ENCODE assay signal across 8 mouse cellular contexts in the genomic region with DNA sequence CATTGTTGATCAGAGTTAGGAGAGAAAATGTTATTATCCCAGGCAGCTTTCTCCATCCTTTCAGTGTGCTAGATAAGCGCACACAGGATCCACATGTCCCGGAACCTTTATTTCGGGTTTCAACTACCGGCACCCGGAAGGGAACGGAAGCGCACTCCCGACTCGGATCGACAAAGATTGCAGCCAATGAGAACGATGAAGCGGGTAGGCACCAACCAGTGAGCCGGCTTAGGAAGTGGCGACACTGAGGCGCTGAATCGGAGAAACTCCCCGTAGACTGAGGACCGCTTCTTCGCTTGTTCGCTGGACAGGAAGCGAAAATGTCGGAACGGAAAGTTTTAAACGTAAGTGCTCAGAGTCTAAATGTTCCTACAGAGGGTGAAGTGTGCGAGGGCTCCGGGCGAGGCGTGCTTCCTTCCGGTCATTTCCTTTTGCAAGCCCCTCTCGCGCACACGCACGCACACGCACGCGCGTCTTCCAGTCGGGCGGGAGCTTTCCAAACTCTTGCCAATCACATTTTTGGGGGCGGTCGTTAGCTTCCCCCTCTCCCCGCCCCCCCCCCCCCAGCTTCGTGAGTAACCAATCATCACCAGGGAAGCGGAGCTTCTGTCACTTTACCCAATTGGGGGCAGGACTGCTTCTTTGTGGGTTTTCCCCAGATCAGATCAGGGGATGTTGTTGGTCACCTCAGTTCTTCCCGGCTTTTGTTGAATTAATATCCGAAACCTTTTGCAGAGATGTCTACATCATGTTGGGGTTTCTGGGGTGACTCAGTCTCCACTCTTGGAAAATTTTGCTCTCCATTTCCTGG. TPM values are rescaled to one million over a fixed set of nuclear protein-coding genes. Genes with fewer than 3 reads are reported as not detected.
DNase-seq lines count a peak whose midpoint lies in the region; ATAC-seq lines count a peak whose summit lies in the region.

A gene (plus strand): TSS at position 182 of the 811 bp plus-strand sequence.

- peak; percentile 93 for ATAC-seq in CD4-positive, CD25-positive, alpha-beta regulatory T cell, adult 4 months
- ATAC-seq in heart, embryonic 14.5 days (ENCODE audit: insufficient number of reproducible peaks, insufficient read depth, low FRiP score, low read depth) = peak; percentile 92
- peak; percentile 89 for ATAC-seq in liver, embryonic 13.5 days (ENCODE audit: low read depth)
- ATAC-seq in stomach, embryonic 16.5 days (ENCODE audit: insufficient read depth, low FRiP score) = peak; percentile 94

- H3K4me3 ChIP-seq in heart, embryonic 14.5 days (ENCODE audit: control insufficient read depth in 1 of 2, insufficient read depth in 1 of 2, low read depth in 1 of 2, low read length in 2 of 2) = peak within 1 kb of the TSS; percentile 61 to 95
- H3K4me3 ChIP-seq in liver, embryonic 13.5 days (replicated peaks) = peak within 1 kb of the TSS; percentile 66
- H3K4me3 ChIP-seq in stomach, embryonic 16.5 days (replicated peaks; ENCODE audit: low read length) = peak within 1 kb of the TSS; percentile 70

- WGBS in heart, embryonic 14.5 days = under 1% methylated on average over 46 of the region's 46 CpGs
- under 1% methylated on average over 45 of the region's 46 CpGs for WGBS in liver, embryonic 13.5 days (ENCODE audit: insufficient replicate concordance)
- under 1% methylated on average over 45 of the region's 46 CpGs for WGBS in stomach, embryonic 16.5 days

- H3K27ac ChIP-seq in heart, embryonic 14.5 days (replicated peaks in 1 of 2; ENCODE audit: control insufficient read depth in 1 of 2, insufficient read depth in 1 of 2, low read depth in 2 of 2, low read length in 2 of 2) = peak within 1 kb of the TSS; percentile 98 to 100
- H3K27ac ChIP-seq in liver, embryonic 13.5 days = peak within 1 kb of the TSS; percentile 89
- peak within 1 kb of the TSS; percentile 98 for H3K27ac ChIP-seq in stomach, embryonic 16.5 days (ENCODE audit: low read length)

- H3K9me3 ChIP-seq in heart, embryonic 14.5 days (ENCODE audit: control insufficient read depth, low read length) = no peaks in the 10 kb centered on the region
- no peaks in the 10 kb centered on the region for H3K9me3 ChIP-seq in liver, embryonic 13.5 days (replicated peaks)
- H3K9me3 ChIP-seq in stomach, embryonic 16.5 days (replicated peaks; ENCODE audit: control insufficient read depth, low read length) = no peaks in the 10 kb centered on the region

- DNase-seq in c-Kit-negative CD71-positive TER-119-positive erythroid progenitor cells, embryonic 14.5 days (ENCODE audit: low read depth, low spot score) = peak; percentile 89
- DNase-seq in fibroblast of lung, adult 2 months (ENCODE audit: low read depth) = peak; percentile 97
- DNase-seq in kidney, postnatal 14 days = peak; percentile 95
- DNase-seq in liver, embryonic 13.5 days = peak; percentile 90
- peak; percentile 95 for DNase-seq in neural tube, embryonic 10.5 days (ENCODE audit: extremely low spot score, low spot score)

- peaks cover 18% of the 10 kb centered on the region in 2 experiments for H3K4me1 ChIP-seq in heart, embryonic 14.5 days (ENCODE audit: control insufficient read depth in 2 of 2, insufficient read depth in 2 of 2, low read length in 2 of 2)
- peaks cover 58% of the 10 kb centered on the region for H3K4me1 ChIP-seq in liver, embryonic 13.5 days (replicated peaks)
- H3K4me1 ChIP-seq in stomach, embryonic 16.5 days (ENCODE audit: control insufficient read depth, insufficient read depth, low read length) = peaks cover 21% of the 10 kb centered on the region

- peak within 1 kb of the TSS; percentile 78 for H3K9ac ChIP-seq in heart, embryonic 14.5 days (ENCODE audit: low read length)
- H3K9ac ChIP-seq in liver, embryonic 13.5 days = peak within 1 kb of the TSS; percentile 75
- peak within 1 kb of the TSS; percentile 78 for H3K9ac ChIP-seq in stomach, embryonic 16.5 days (ENCODE audit: low read length)

- peak within 1 kb of the TSS; percentile 75 for H3K4me2 ChIP-seq in heart, embryonic 14.5 days (ENCODE audit: low read length)
- H3K4me2 ChIP-seq in liver, embryonic 13.5 days = peak within 1 kb of the TSS; percentile 83
- peak within 1 kb of the TSS; percentile 90 for H3K4me2 ChIP-seq in stomach, embryonic 16.5 days (ENCODE audit: low read depth, low read length)

- peaks cover 26% of the 10 kb centered on the region for H3K36me3 ChIP-seq in heart, embryonic 14.5 days (ENCODE audit: control insufficient read depth, insufficient read depth, low read length)
- peaks cover 32% of the 10 kb centered on the region for H3K36me3 ChIP-seq in liver, embryonic 13.5 days
- H3K36me3 ChIP-seq in stomach, embryonic 16.5 days (ENCODE audit: control insufficient read depth, insufficient read depth, low read length) = peaks cover 8% of the 10 kb centered on the region

- H3K27me3 ChIP-seq in heart, embryonic 14.5 days (ENCODE audit: control insufficient read depth, insufficient read depth, low read length) = peaks cover 15% of the 10 kb centered on the region
- peaks cover 10% of the 10 kb centered on the region; the same call in 1 of the 2 replicates for H3K27me3 ChIP-seq in liver, embryonic 13.5 days
- H3K27me3 ChIP-seq in stomach, embryonic 16.5 days (ENCODE audit: control insufficient read depth, insufficient read depth, low read length) = no peaks in the 10 kb centered on the region; the same call in 1 of the 2 replicates

RNA-seq across cellular contexts. Expression of the gene that starts here (rescaled TPM):
- 10 to 100 TPM; 28.2 to 43.3 TPM for polyA plus RNA-seq in CD4-positive, CD25-positive, alpha-beta regulatory T cell, adult 4 months (2017; shearing (Covaris generic))
- polyA plus RNA-seq in heart, embryonic 14.5 days (2014; fragmentation: Nextera tagmentation; extraction: Ambion mirVana) = 8.9 and 13.5 TPM in 2 replicates
- polyA plus RNA-seq in liver, embryonic 13.5 days (2015; fragmentation: Nextera tagmentation; extraction: Ambion mirVana) = 11.4 and 12.7 TPM in 2 replicates
- polyA plus RNA-seq in stomach, embryonic 16.5 days (2015; fragmentation: Nextera tagmentation; extraction: Ambion mirVana) = 21.6 and 24.3 TPM in 2 replicates

Comparison
In these comparisons a context has a peak if more than half of its experiments do, and no peak if none do; other contexts are left out.
1. Peak in every context shown above with its lines: DNase-seq, ATAC-seq, H3K4me3 ChIP-seq and H3K27ac ChIP-seq.